Mouse (Mus musculus) kidney, adult 2 months (tissue): ENCODE results near the gene Dvl2. TPM values are rescaled to one million over a fixed set of nuclear protein-coding genes. Genes with fewer than 3 reads are reported as not detected.
A peak's percentile ranks its signal among the peaks of the same experiment; 100 is the strongest.

Source experiments
- DNase-seq: peaks from one replicate; pipeline ENCODE4 v3.0.0; 2021
- H3K27ac ChIP-seq: fragments of 200-500 bp; 2 replicates; pipeline ENCODE4 v1.5.1; 2012; ENCODE audit warnings: low read depth, low read length, control low read depth, inconsistent platforms; ENCODE audit not compliant: insufficient read depth
- H3K27me3 ChIP-seq: fragments of 200-500 bp; replicated peaks from 2 replicates; pipeline ENCODE4 v1.6.1; 2012; ENCODE audit warnings: mild to moderate bottlenecking, moderate library complexity, low read length, inconsistent platforms; ENCODE audit not compliant: control insufficient read depth, insufficient read depth
- H3K36me3 ChIP-seq: fragments of 200-500 bp; 2 replicates; pipeline ENCODE4 v1.6.1; 2012; ENCODE audit warnings: mild to moderate bottlenecking, moderate library complexity, low read length, inconsistent platforms; ENCODE audit not compliant: control insufficient read depth, insufficient read depth
- H3K4me1 ChIP-seq: fragments of 200-500 bp; 2 replicates; pipeline ENCODE4 v1.6.1; 2011; ENCODE audit warnings: low read length; ENCODE audit not compliant: control insufficient read depth, insufficient read depth
- H3K4me3 ChIP-seq: fragments of 200-500 bp; 2 replicates; pipeline ENCODE4 v1.5.1; 2011; ENCODE audit warnings: mild to moderate bottlenecking, low read depth, low read length, control low read depth; ENCODE audit not compliant: insufficient read depth
- CTCF ChIP-seq: fragments of 200-500 bp; conservative IDR thresholded peaks from 2 replicates; pipeline ENCODE4 v1.5.1; 2011; ENCODE audit warnings: low read depth, mild to moderate bottlenecking, control low read depth, low read length, moderate library complexity, mixed read lengths; ENCODE audit not compliant: insufficient read depth, insufficient read length
- POLR2A ChIP-seq: fragments of 200-500 bp; IDR thresholded peaks from one replicate; pipeline ENCODE4 v1.6.1; 2011; ENCODE audit warnings: low read depth, low read length, control low read depth
- WGBS: fragments of 180-500 bp; shearing (Covaris S2); methylation state at CpG from one replicate; pipeline ENCODE4 v1.1.7; 2018; 5-methylcytosine and 5-hydroxymethylcytosine counted together
- polyA plus RNA-seq: library from polyadenylated mRNA; depleted of rRNA; stranded (reverse); fragments of >200 nt; gene quantifications from 2 replicates; pipeline ENCODE4 v1.2.3, GENCODE M21; 2012

The Dvl2 gene
- polyA plus RNA-seq, 1 experiment, result 8.5 TPM

GRCm38 (mm10) chr11:70043665-70044064 is 43.3 kb downstream of the Dvl2 start:
- H3K27me3 ChIP-seq, result no peaks in the 10 kb centered on the region
- no peak overlapping the region for H3K27ac ChIP-seq
- H3K4me3 ChIP-seq, result no peak overlapping the region
- no peak for DNase-seq
- 90% methylated on average over 7 of the region's 7 CpGs for WGBS
- TF ChIP-seq POLR2A, result no peak
- no peaks in the 10 kb centered on the region for H3K36me3 ChIP-seq
- no peaks in the 10 kb centered on the region for H3K4me1 ChIP-seq

DNA sequence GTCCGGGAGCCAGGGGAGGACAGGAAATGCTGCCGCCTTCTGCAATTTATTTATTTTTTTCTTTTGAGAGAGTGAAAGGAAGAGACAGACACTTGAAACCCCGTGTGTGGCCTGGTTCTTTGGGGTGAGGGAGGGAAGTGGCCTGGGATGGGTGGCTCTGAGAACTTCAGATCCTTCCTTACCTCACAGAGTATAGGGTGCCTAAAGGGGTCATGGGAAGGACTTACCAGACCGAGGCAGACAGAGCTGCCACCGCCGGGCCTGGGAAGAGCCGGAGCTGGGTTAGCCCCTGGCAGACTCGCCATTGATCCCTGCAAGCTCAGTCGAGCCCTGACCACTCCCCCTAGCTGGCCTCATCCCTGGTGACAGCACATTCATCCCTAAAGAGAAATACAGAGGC is 45.0 kb downstream of the Dvl2 start:
- no peaks in the 10 kb centered on the region for H3K27me3 ChIP-seq
- WGBS, result 37% methylated on average over 9 of the region's 9 CpGs
- TF ChIP-seq POLR2A (no peak), CTCF (no peak)
- no peaks in the 10 kb centered on the region for H3K4me1 ChIP-seq
- no peak overlapping the region for H3K4me3 ChIP-seq
- H3K27ac ChIP-seq, result no peak overlapping the region
- H3K36me3 ChIP-seq, result no peaks in the 10 kb centered on the region
- no peak for DNase-seq

- TF ChIP-seq POLR2A, result no peak
- TF ChIP-seq CTCF, result no peak
Measured at GRCm38 (mm10) chr11:70049366-70049765, 49.0 kb downstream of the Dvl2 start.

GRCm38 (mm10) chr11:70049816-70050215 is 49.4 kb downstream of the Dvl2 start:
- no peaks in the 10 kb centered on the region for H3K27me3 ChIP-seq
- DNase-seq, result no peak
- no peak overlapping the region for H3K27ac ChIP-seq
- H3K36me3 ChIP-seq, result no peaks in the 10 kb centered on the region
- WGBS, result 56% methylated on average over 10 of the region's 10 CpGs
- TF ChIP-seq POLR2A, result no peak
- peak; percentile 51; the same call in 1 of the 2 replicates for TF ChIP-seq CTCF
- H3K4me1 ChIP-seq, result no peaks in the 10 kb centered on the region; the same call in 1 of the 2 replicates
- H3K4me3 ChIP-seq, result no peak overlapping the region

More at GRCm38 (mm10) chr11:70049366-70049765, 49.0 kb downstream of the Dvl2 start:
- 67% methylated on average over 6 of the region's 6 CpGs for WGBS
- Histone ChIP-seq H3K27me3 (no peaks in the 10 kb centered on the region), H3K4me1 (no peaks in the 10 kb centered on the region; the same call in 1 of the 2 replicates), H3K4me3 (no peak overlapping the region), H3K36me3 (no peaks in the 10 kb centered on the region), H3K27ac (no peak overlapping the region)
- no peak for DNase-seq

- WGBS, result 59% methylated on average over 7 of the region's 7 CpGs
- DNase-seq, result no peak
- Histone ChIP-seq H3K4me3 (no peak overlapping the region), H3K36me3 (no peaks in the 10 kb centered on the region), H3K27me3 (no peaks in the 10 kb centered on the region), H3K4me1 (no peaks in the 10 kb centered on the region; the same call in 1 of the 2 replicates), H3K27ac (no peak overlapping the region)
- TF ChIP-seq POLR2A, result no peak
Measured at GRCm38 (mm10) chr11:70053156-70053555, 52.8 kb downstream of the Dvl2 start.

DNA sequence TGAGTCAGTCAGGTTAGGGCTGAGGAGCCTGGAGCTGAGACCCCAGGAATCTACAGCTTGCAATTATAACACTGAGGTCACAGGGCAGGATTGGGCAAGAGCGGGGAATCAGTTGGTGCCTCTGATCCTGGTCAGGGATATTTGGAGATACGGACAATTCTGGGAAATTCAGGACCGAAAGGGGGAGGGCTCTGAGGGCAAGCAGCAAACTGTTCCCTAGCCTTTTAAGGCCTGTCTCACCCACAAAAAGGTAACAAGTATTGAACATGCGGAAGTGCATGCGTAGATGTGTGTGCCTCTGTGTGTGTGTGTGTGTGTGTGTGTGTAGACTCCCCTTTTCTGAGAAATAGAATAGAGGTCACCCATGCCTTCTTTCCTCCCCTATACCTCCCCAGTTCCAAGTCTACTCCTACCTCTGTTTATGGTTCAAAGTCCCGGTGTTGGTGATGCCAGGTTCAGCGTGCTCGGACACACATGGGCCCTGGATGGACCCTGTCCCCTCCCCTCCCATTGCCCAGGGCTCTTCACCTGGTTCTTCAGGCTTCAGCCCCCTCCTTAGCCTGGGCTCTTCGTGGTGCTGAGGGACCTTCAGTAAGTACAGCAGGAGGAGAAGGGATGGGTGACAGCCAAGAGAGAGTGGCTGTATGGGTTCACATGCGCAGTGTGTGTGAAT is 53.6 kb downstream of the Dvl2 start, which contains the start of gene Asgr1:
Gene Asgr1, plus strand, starts transcription at position 188 of the 673 bp plus-strand sequence.
- Histone ChIP-seq H3K27me3 (no peaks in the 10 kb centered on the region), H3K27ac (no peak within 1 kb of the TSS)

DNA sequence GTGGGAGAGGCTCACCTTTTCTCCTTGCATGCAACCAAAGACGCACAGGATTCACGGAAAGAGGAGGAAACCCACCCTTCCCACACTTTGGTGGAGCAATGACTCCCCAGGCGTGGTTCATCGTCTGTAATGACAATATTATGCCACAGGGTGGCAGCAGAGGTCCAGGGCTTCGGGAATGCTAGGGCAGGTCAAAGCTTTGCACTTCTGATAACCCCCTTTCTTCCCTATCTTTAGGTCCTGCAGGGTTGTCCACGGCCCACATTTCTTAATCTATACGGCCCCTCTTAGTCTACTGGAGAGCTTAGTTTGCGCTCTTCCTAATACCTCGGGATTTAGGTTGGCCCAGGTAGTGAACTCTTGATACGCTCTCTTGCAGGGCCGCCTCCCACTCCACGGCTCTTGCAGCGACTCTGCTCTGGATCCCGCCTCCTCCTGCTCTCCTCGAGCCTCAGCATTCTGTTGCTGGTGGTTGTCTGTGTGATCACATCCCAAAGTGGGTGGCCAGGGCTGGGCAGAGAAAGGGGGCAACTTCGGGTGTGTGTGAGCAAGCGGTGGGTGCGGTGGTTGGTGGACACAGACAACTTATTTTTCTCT is 55.3 kb downstream of the Dvl2 start:
- WGBS, result 25% methylated on average over 18 of the region's 18 CpGs
- Histone ChIP-seq H3K4me1 (no peaks in the 10 kb centered on the region; the same call in 1 of the 2 replicates), H3K27me3 (no peaks in the 10 kb centered on the region), H3K36me3 (no peaks in the 10 kb centered on the region), H3K27ac (no peak overlapping the region), H3K4me3 (no peak overlapping the region)
- TF ChIP-seq POLR2A (no peak), CTCF (peak; percentile 95)
- peak; percentile 70 for DNase-seq

More for the DNA sequence above, 53.6 kb downstream of the Dvl2 start, which contains the start of gene Asgr1:
- 73% methylated on average over 10 of the region's 10 CpGs for WGBS
- DNase-seq, result peak; percentile 61
- Histone ChIP-seq H3K4me3 (no peak within 1 kb of the TSS), H3K4me1 (no peaks in the 10 kb centered on the region; the same call in 1 of the 2 replicates), H3K36me3 (no peaks in the 10 kb centered on the region)
- no peak for TF ChIP-seq CTCF
